Mouse (Mus musculus) forebrain, embryonic 11.5 days (tissue): ENCODE results near the gene Camk2g. TPM values are rescaled to one million over a fixed set of nuclear protein-coding genes. Genes with fewer than 3 reads are reported as not detected.
A peak's percentile ranks its signal among the peaks of the same experiment; 100 is the strongest.

ENCODE experiments used
- ATAC-seq: fragments of 200-750 bp; cut with Nextera tagmentation; replicated peaks from 2 replicates; pipeline ENCODE4 v1.8.0; 2017; ENCODE audit warnings: moderate TSS enrichment; ENCODE audit not compliant: low FRiP score
- DNase-seq: peaks from one replicate; pipeline ENCODE4 v3.0.0-alpha.2; 2017; ENCODE audit warnings: low spot score
- H3K27ac ChIP-seq: fragments of 300-500 bp; sonication (generic); 2 replicates; pipeline ENCODE4 v1.5.1; 2014; ENCODE audit warnings: low read depth, low read length
- H3K27me3 ChIP-seq: fragments of 300-500 bp; sonication (generic); 2 replicates; pipeline ENCODE4 v1.6.1; 2014; ENCODE audit warnings: mild to moderate bottlenecking, low read length, mixed read lengths; ENCODE audit not compliant: control insufficient read depth, insufficient read depth
- H3K36me3 ChIP-seq: fragments of 300-500 bp; sonication (generic); 2 replicates; pipeline ENCODE4 v1.6.1; 2014; ENCODE audit warnings: mild to moderate bottlenecking, low read length, moderate library complexity, mixed read lengths; ENCODE audit not compliant: control insufficient read depth, insufficient read depth
- H3K4me1 ChIP-seq: fragments of 300-500 bp; sonication (generic); replicated peaks from 2 replicates; pipeline ENCODE4 v1.6.1; 2014; ENCODE audit warnings: low read length, mixed read lengths; ENCODE audit not compliant: control insufficient read depth, insufficient read depth
- H3K4me2 ChIP-seq: fragments of 300-500 bp; sonication (generic); 2 replicates; pipeline ENCODE4 v1.6.1; 2014; ENCODE audit warnings: low read depth, mild to moderate bottlenecking, low read length, moderate library complexity, mixed read lengths; ENCODE audit not compliant: severe bottlenecking
- H3K4me3 ChIP-seq: fragments of 300-500 bp; sonication (generic); 2 replicates; pipeline ENCODE4 v1.5.1; 2014; ENCODE audit warnings: low read depth, low read length
- H3K9ac ChIP-seq: fragments of 300-500 bp; sonication (generic); 2 replicates; pipeline ENCODE4 v1.6.1; 2014; ENCODE audit warnings: low read length
- H3K9me3 ChIP-seq: fragments of 300-500 bp; sonication (generic); 2 replicates; pipeline ENCODE4 v1.6.1; 2016; ENCODE audit warnings: low read length, mixed read lengths; ENCODE audit not compliant: control insufficient read depth
- WGBS: fragments of 180-500 bp; shearing (Covaris S2); extraction: QIAGEN DNeasy Blood & Tissue Kit; methylation state at CpG from one replicate; pipeline ENCODE4 v1.1.7; 2014; 5-methylcytosine and 5-hydroxymethylcytosine counted together
- polyA plus RNA-seq: library from polyadenylated mRNA; unstranded; fragments of >200 nt; fragmentation: Nextera tagmentation; extraction: Ambion mirVana; gene quantifications from 2 replicates; pipeline ENCODE4 v1.2.1, GENCODE M21; 2014

The Camk2g gene
- polyA plus RNA-seq, 1 experiment from 2014 or later = 46.8 TPM

- Histone ChIP-seq H3K9me3 (no peaks in the 10 kb centered on the region), H3K27ac (no peak overlapping the region), H3K4me3 (no peak overlapping the region), H3K9ac (no peak overlapping the region), H3K36me3 (no peaks in the 10 kb centered on the region), H3K27me3 (no peaks in the 10 kb centered on the region), H3K4me1 (no peaks in the 10 kb centered on the region; the same call in 1 of the 2 replicates), H3K4me2 (no peak overlapping the region)
- WGBS = 1% methylated on average over 7 of the region's 7 CpGs
- DNase-seq (peak; percentile 83), ATAC-seq (no peak)
Measured at GRCm38 (mm10) chr14:20803606-20803938, 9.7 kb upstream of the Camk2g start.

GRCm38 (mm10) chr14:20802926-20803605 is 9.2 kb upstream of the Camk2g start:
- Histone ChIP-seq H3K4me3 (no peak overlapping the region), H3K9ac (no peak overlapping the region), H3K4me2 (no peak overlapping the region), H3K4me1 (no peaks in the 10 kb centered on the region; the same call in 1 of the 2 replicates), H3K27me3 (no peaks in the 10 kb centered on the region), H3K9me3 (no peaks in the 10 kb centered on the region), H3K27ac (no peak overlapping the region), H3K36me3 (no peaks in the 10 kb centered on the region)
- DNase-seq (no peak), ATAC-seq (no peak)
- WGBS = 35% methylated on average over 2 of the region's 2 CpGs

DNA sequence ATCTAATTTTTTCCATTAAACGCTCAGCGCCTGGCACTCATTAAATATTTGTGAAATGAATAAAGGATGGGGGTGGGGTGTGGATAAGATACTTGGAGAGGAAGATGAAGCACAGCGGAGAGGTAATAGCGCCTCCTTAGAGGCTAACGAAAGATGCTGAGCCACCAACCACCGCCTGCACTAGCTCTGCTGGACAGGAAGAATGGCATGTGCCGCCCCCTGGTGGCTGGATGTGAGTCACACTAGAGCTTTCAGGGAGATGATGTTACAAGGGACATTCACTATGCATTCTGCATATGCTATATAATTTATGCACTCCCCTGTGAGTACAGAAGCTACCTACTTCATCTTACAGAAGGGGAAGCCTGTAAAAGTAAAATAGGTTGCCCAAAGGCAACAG is 4.9 kb upstream of the Camk2g start:
- ATAC-seq = no peak
- no peaks in the 10 kb centered on the region for H3K27me3 ChIP-seq
- WGBS = 6% methylated on average over 7 of the region's 7 CpGs
- H3K4me1 ChIP-seq = peaks cover 3% of the 10 kb centered on the region; the same call in 1 of the 2 replicates
- H3K9me3 ChIP-seq = no peaks in the 10 kb centered on the region
- H3K4me3 ChIP-seq = no peak overlapping the region
- peak; percentile 93 for DNase-seq
- no peak overlapping the region for H3K4me2 ChIP-seq
- no peak overlapping the region for H3K27ac ChIP-seq
- H3K36me3 ChIP-seq = no peaks in the 10 kb centered on the region
- H3K9ac ChIP-seq = no peak overlapping the region

DNA sequence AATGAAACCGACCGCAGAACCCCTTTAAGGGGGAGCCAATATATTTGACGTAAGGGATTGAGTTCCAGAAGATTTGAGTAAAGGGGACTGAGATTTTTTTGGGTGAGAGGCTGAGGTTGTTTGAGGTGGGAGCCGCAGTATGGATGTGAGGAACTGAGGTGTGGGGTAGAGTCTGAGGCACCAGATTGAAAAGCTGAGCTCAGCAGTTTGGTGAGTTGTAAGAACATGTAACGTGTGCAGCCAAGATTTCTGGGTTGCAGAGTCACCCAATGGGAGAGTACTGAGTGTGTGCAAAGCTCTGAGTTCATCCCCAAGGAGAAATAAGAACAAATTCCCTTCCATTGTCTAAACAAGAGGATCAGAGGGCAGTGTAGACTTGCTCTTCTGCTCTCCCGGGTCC is 4.4 kb upstream of the Camk2g start:
- Histone ChIP-seq H3K9ac (no peak overlapping the region), H3K27me3 (no peaks in the 10 kb centered on the region), H3K36me3 (no peaks in the 10 kb centered on the region), H3K27ac (no peak overlapping the region), H3K4me3 (no peak overlapping the region), H3K4me1 (0 out of 2 replicates have a peak, but pooled peaks cover 3% of the 10 kb centered on the region), H3K4me2 (no peak overlapping the region), H3K9me3 (no peaks in the 10 kb centered on the region)
- WGBS = 87% methylated on average over 6 of the region's 6 CpGs
- ATAC-seq (no peak), DNase-seq (no peak)

GRCm38 (mm10) chr14:20796643-20797042 is 2.8 kb upstream of the Camk2g start:
- ATAC-seq (no peak), DNase-seq (no peak)
- Histone ChIP-seq H3K36me3 (no peaks in the 10 kb centered on the region), H3K4me3 (no peak overlapping the region), H3K4me1 (0 out of 2 replicates have a peak, but pooled peaks cover 3% of the 10 kb centered on the region), H3K9me3 (no peaks in the 10 kb centered on the region), H3K27me3 (no peaks in the 10 kb centered on the region), H3K4me2 (no peak overlapping the region), H3K9ac (no peak overlapping the region), H3K27ac (no peak overlapping the region)
- WGBS = 43% methylated on average over 8 of the region's 8 CpGs

GRCm38 (mm10) chr14:20796170-20796569 is 2.3 kb upstream of the Camk2g start:
- no peaks in the 10 kb centered on the region for H3K36me3 ChIP-seq
- WGBS = 73% methylated on average over 8 of the region's 8 CpGs
- no peak overlapping the region for H3K4me2 ChIP-seq
- H3K4me1 ChIP-seq = 0 out of 2 replicates have a peak, but pooled peaks cover 3% of the 10 kb centered on the region
- H3K9me3 ChIP-seq = no peaks in the 10 kb centered on the region
- H3K9ac ChIP-seq = no peak overlapping the region
- ATAC-seq (no peak), DNase-seq (no peak)
- H3K4me3 ChIP-seq = no peak overlapping the region
- no peaks in the 10 kb centered on the region for H3K27me3 ChIP-seq
- no peak overlapping the region for H3K27ac ChIP-seq

DNA sequence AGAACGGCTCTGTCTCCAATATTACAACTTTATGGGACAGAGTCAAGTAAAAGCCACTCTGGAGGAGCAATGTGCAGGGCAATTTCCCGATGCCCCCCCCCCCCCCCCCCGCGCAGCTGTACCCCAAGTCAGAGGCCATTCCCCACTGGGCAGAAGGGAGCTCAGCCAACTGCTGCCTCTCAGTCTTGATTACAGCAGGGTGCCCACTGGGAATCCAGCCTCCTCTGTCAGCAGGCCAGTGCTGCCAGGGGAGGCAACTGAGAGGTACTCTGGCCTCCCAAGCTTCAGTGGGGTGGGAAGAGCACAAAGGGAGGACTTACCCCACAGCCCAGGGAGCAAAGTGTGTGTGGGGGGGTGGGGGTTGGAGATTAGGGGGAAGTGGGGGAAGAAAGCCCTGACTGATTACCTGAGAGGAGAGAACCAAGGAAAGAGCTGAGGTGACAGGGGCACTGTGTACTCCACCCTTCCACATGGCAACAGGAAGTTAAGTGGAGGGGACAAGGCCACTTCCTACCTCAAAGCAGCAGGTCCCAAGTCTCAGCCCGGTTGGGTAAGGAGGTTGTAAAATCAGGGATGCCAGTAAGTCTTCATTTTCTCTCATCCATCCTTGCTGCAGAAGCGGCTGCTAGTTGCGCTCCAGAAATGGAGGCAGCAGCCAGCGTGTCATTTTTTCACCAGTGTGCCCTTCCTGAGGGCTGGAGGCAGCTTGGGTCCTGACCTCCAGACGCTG is 1.7 kb upstream of the Camk2g start:
- 47% methylated on average over 8 of the region's 9 CpGs for WGBS
- no peaks in the 10 kb centered on the region for H3K36me3 ChIP-seq
- H3K27me3 ChIP-seq = no peaks in the 10 kb centered on the region
- H3K4me1 ChIP-seq = 0 out of 2 replicates have a peak, but pooled peaks cover 3% of the 10 kb centered on the region
- H3K9ac ChIP-seq = no peak overlapping the region
- no peaks in the 10 kb centered on the region for H3K9me3 ChIP-seq
- no peak overlapping the region for H3K4me3 ChIP-seq
- H3K4me2 ChIP-seq = no peak overlapping the region
- no peak overlapping the region for H3K27ac ChIP-seq
- ATAC-seq = no peak
- no peak for DNase-seq

DNA sequence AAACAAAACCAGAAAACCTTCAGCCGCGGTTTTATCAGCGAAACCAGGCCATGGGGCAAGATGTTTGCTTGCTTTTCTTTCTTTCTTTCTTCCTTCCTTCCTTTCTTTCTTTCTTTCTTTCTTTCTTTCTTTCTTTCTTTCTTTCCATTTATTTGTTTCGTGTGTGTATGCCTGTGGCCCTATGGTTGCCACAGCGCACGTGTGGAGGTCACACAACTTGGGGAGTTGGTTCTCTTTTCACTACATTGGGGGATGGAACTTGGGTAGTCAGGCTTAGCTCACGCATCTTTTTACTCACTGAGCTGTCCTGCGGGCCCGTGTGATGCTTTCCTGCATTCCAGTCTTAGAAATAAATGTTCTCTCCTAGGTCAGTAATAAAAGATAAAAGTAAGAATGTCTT is 701 bp upstream of the Camk2g start:
- 0 out of 2 replicates have a peak, but pooled peaks cover 3% of the 10 kb centered on the region for H3K4me1 ChIP-seq
- peak overlapping the region; percentile 89 for H3K4me3 ChIP-seq
- ATAC-seq (no peak), DNase-seq (no peak)
- 6% methylated on average over 9 of the region's 9 CpGs for WGBS
- H3K27ac ChIP-seq = no peak overlapping the region
- no peaks in the 10 kb centered on the region; the same call in 1 of the 2 replicates for H3K36me3 ChIP-seq
- peak overlapping the region; percentile 82 for H3K9ac ChIP-seq
- H3K4me2 ChIP-seq = peak overlapping the region; percentile 86
- no peaks in the 10 kb centered on the region for H3K9me3 ChIP-seq
- H3K27me3 ChIP-seq = no peaks in the 10 kb centered on the region
